Mouse (Mus musculus) bone marrow macrophage, adult 2 months (primary cell): Measurements from ENCODE around the gene Ppfibp1.

Experiments used
- CTCF ChIP-seq: IDR thresholded peaks from 2 replicates; pipeline ENCODE4 v1.5.1; 2012; ENCODE audit warnings: low read depth, mild to moderate bottlenecking, low read length, moderate library complexity
- POLR2A ChIP-seq: IDR thresholded peaks from 2 replicates; pipeline ENCODE4 v1.6.1; 2012; ENCODE audit warnings: mild to moderate bottlenecking, low read depth, low read length, borderline replicate concordance

DNA sequence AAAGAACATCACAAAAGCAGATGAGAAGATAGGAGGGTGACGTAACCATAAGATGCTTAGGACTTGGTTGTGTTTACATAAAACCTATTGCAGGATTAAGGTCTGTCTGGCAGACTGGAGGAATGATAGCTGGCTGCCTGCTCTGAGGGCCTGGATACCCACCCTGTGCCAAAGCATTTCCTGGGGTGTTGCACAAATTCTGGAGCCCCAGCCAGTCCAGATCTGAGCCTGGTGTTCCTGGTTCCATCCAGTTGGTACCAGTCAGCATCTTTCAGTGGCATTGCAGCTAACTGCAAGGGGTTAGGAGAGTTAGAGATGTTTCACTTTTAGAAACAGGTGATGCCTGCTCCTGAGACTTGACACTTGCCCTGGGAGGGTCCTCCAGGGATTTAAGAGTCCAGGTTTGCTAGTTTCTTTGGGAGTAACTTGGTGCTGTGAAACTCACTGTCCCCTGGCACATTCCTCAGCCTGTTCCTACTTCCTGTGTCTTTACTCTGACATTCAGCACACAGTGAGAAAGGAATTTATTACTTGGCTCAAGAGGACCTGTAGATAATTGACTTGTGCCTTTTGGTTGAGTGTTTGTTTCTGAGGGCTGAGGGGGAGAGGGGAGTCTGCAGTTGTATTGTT is 90.9 kb downstream of the Ppfibp1 start:
- no peak for TF ChIP-seq CTCF
- no peak for TF ChIP-seq POLR2A
